Mouse (Mus musculus): ENCODE measurements around the gene Kdm4c. TPM values are rescaled to one million over a fixed set of nuclear protein-coding genes. Genes with fewer than 3 reads are reported as not detected.

Gene Kdm4c
- polyA plus RNA-seq, 1 experiment: 25.3 TPM

DNA sequence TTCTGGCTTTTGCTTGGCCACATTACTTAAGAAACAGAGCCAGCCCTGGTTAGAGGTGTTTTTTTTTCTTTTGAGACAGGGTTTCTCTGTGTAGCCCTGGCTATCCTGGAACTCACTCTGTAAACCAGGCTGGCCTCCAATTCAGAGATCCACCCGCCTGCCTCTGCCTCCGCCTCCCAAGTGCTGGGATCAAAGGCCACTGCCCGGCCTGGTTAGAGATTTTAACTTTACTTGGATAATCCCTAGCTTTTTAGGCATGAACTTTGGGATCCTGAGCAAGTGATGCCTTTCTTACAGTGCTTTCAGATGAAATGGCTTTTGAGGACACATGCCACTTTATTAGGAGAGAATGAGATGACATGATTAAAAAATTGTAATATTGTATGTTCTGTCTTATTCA lies 52.4 kb downstream of the Kdm4c start:
- Histone ChIP-seq H3K27ac (ENCODE audit: insufficient read depth, low read length) (no peak overlapping the region), H3K4me1 (ENCODE audit: control insufficient read depth, insufficient read depth, low read length) (peaks cover 2% of the 10 kb centered on the region; the same call in 1 of the 2 replicates), H3K4me3 (ENCODE audit: insufficient read depth, low read length) (no peak overlapping the region)
- no peak for TF ChIP-seq POLR2A (IDR thresholded peaks at IDR 0.05; ENCODE audit: low read depth, low read length)
- no peak for TF ChIP-seq CTCF (IDR thresholded peaks at IDR 0.05; ENCODE audit: borderline replicate concordance, insufficient read depth, low read length)

- H3K4me3 ChIP-seq (ENCODE audit: insufficient read depth, low read length): no peak overlapping the region
- TF ChIP-seq POLR2A (IDR thresholded peaks at IDR 0.05; ENCODE audit: low read depth, low read length) (no peak), CTCF (IDR thresholded peaks at IDR 0.05; ENCODE audit: borderline replicate concordance, insufficient read depth, low read length) (no peak)
- no peaks in the 10 kb centered on the region for H3K4me1 ChIP-seq (ENCODE audit: control insufficient read depth, insufficient read depth, low read length)
- H3K27ac ChIP-seq (ENCODE audit: insufficient read depth, low read length): no peak overlapping the region
Measured at GRCm38 (mm10) chr4:74305315-74306105, 63.2 kb downstream of the Kdm4c start.

GRCm38 (mm10) chr4:74311135-74311534 lies 68.8 kb downstream of the Kdm4c start:
- Histone ChIP-seq H3K27ac (ENCODE audit: insufficient read depth, low read length) (no peak overlapping the region), H3K4me1 (ENCODE audit: control insufficient read depth, insufficient read depth, low read length) (no peaks in the 10 kb centered on the region), H3K4me3 (ENCODE audit: insufficient read depth, low read length) (no peak overlapping the region)
- TF ChIP-seq POLR2A (IDR thresholded peaks at IDR 0.05; ENCODE audit: low read depth, low read length) (no peak), CTCF (IDR thresholded peaks at IDR 0.05; ENCODE audit: borderline replicate concordance, insufficient read depth, low read length) (no peak)

DNA sequence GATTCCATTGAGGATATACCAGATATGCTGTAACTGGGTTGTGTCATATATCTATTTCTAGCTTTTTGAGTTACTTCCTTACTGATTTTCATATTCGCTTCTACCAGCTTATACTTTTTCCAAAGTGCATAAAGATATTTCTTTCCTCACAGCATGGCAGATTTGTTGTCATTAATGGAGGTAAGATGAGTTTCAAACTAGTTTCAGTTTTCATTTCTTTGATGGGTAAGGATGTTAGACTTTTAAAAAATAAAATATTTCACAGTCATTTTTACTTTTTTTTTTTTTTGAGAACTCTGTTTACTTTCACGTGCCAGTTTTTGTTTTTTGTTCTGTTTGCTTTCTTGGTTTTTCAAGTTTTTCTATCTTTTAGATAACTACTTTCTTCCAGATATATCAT lies 70.6 kb downstream of the Kdm4c start:
- Histone ChIP-seq H3K4me1 (ENCODE audit: control insufficient read depth, insufficient read depth, low read length) (no peaks in the 10 kb centered on the region), H3K27ac (ENCODE audit: insufficient read depth, low read length) (no peak overlapping the region), H3K4me3 (ENCODE audit: insufficient read depth, low read length) (no peak overlapping the region)
- no peak for TF ChIP-seq CTCF (IDR thresholded peaks at IDR 0.05; ENCODE audit: borderline replicate concordance, insufficient read depth, low read length)
- TF ChIP-seq POLR2A (IDR thresholded peaks at IDR 0.05; ENCODE audit: low read depth, low read length): no peak

- TF ChIP-seq POLR2A (IDR thresholded peaks at IDR 0.05; ENCODE audit: low read depth, low read length): no peak
- no peak for TF ChIP-seq CTCF (IDR thresholded peaks at IDR 0.05; ENCODE audit: borderline replicate concordance, insufficient read depth, low read length)
- no peaks in the 10 kb centered on the region for H3K4me1 ChIP-seq (ENCODE audit: control insufficient read depth, insufficient read depth, low read length)
- no peak overlapping the region for H3K4me3 ChIP-seq (ENCODE audit: insufficient read depth, low read length)
- H3K27ac ChIP-seq (ENCODE audit: insufficient read depth, low read length): no peak overlapping the region
Measured at GRCm38 (mm10) chr4:74315388-74315787, 73.1 kb downstream of the Kdm4c start.

GRCm38 (mm10) chr4:74319313-74319712 lies 77.0 kb downstream of the Kdm4c start:
- Histone ChIP-seq H3K27ac (ENCODE audit: insufficient read depth, low read length) (no peak overlapping the region), H3K4me1 (ENCODE audit: control insufficient read depth, insufficient read depth, low read length) (no peaks in the 10 kb centered on the region; the same call in 1 of the 2 replicates), H3K4me3 (ENCODE audit: insufficient read depth, low read length) (no peak overlapping the region)
- TF ChIP-seq POLR2A (IDR thresholded peaks at IDR 0.05; ENCODE audit: low read depth, low read length) (no peak), CTCF (IDR thresholded peaks at IDR 0.05; ENCODE audit: borderline replicate concordance, insufficient read depth, low read length) (no peak)

DNA sequence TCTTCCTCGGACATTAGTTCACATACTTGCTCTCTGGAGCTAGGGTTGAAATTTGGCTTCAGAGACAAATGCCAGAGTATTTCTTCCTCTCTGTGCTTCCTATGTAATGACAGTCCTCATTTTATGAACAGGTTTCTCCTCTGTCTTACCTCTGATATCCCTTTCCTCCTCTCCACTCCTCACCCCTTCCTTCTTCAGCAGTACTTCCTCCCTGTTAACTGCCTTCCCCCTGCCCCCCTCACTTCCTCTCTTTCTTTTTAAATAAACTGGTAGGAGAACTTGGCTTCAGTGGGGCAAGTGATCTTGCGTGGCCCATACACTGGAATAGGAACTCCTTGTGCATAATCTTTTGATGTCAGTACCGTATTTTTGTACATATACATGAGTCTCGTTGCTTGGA lies 115.2 kb downstream of the Kdm4c start:
- TF ChIP-seq POLR2A (IDR thresholded peaks at IDR 0.05; ENCODE audit: low read depth, low read length) (no peak), CTCF (IDR thresholded peaks at IDR 0.05; ENCODE audit: borderline replicate concordance, insufficient read depth, low read length) (no peak)
- no peak overlapping the region for H3K27ac ChIP-seq (ENCODE audit: insufficient read depth, low read length)
- H3K4me3 ChIP-seq (ENCODE audit: insufficient read depth, low read length): no peak overlapping the region
- no peaks in the 10 kb centered on the region for H3K4me1 ChIP-seq (ENCODE audit: control insufficient read depth, insufficient read depth, low read length)

DNA sequence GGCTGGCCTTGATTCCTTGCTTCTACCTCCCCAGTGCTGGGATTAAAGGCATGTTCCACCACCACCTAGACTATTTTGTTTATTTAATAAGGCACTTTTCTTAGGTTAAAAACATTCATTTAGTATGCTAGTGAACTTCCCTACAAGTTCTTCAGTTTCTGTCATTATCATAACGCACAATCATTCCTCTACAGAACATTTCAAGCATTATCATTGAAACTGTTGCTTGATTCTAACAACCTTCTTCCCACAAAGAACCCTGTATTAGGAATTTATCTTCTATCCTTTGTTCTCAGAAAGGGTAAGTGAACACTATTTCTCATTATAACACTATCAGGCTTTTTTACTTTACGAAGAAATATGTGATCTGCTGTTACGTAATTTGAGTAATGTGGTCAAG lies 118.0 kb downstream of the Kdm4c start:
- Histone ChIP-seq H3K4me3 (ENCODE audit: insufficient read depth, low read length) (no peak overlapping the region), H3K27ac (ENCODE audit: insufficient read depth, low read length) (no peak overlapping the region), H3K4me1 (ENCODE audit: control insufficient read depth, insufficient read depth, low read length) (no peaks in the 10 kb centered on the region)
- TF ChIP-seq CTCF (IDR thresholded peaks at IDR 0.05; ENCODE audit: borderline replicate concordance, insufficient read depth, low read length): no peak
- no peak for TF ChIP-seq POLR2A (IDR thresholded peaks at IDR 0.05; ENCODE audit: low read depth, low read length)

DNA sequence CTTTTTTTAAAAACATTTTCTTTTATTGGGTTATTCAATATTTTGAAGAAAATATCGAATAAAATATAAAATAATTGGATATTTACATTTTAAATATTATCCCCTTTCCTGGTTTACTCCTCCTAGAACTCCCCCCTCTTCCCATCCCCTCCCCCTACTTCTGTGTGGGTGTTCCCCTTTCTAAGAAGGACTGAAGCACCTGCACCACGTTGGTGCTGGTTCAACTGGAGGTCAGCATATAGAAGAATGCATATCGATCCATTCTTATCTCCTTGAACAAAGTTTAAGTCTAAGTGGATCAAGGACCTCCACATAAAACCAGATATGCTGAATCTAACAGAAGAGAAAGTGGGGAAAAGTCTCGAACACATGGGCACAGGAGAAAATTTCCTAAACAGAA lies 144.3 kb downstream of the Kdm4c start:
- H3K4me3 ChIP-seq (ENCODE audit: insufficient read depth, low read length): no peak overlapping the region
- H3K4me1 ChIP-seq (ENCODE audit: control insufficient read depth, insufficient read depth, low read length): no peaks in the 10 kb centered on the region
- TF ChIP-seq POLR2A (IDR thresholded peaks at IDR 0.05; ENCODE audit: low read depth, low read length): no peak
- no peak for TF ChIP-seq CTCF (IDR thresholded peaks at IDR 0.05; ENCODE audit: borderline replicate concordance, insufficient read depth, low read length)
- H3K27ac ChIP-seq (ENCODE audit: insufficient read depth, low read length): no peak overlapping the region

DNA sequence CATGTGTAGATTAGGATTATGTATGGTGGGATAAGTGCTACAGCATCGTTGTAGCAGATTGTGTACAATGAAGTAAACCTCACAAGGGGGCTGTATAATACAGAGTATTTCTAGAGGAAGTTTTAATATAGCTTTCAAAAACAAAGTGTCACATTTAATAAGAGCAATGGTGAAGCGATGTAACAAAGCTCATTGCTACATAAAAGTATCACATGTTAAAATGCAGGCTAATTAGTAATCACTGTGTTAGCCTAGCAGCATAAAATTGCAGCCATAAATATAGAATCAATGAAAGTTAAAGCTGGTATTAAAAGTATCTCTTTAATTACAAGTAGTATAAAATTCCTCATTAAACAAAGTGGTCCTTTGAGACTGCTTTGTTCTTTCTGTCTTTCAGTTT lies 150.9 kb downstream of the Kdm4c start:
- no peak overlapping the region for H3K4me3 ChIP-seq (ENCODE audit: insufficient read depth, low read length)
- H3K27ac ChIP-seq (ENCODE audit: insufficient read depth, low read length): no peak overlapping the region
- H3K4me1 ChIP-seq (ENCODE audit: control insufficient read depth, insufficient read depth, low read length): no peaks in the 10 kb centered on the region
- TF ChIP-seq CTCF (IDR thresholded peaks at IDR 0.05; ENCODE audit: borderline replicate concordance, insufficient read depth, low read length) (no peak), POLR2A (IDR thresholded peaks at IDR 0.05; ENCODE audit: low read depth, low read length) (no peak)

Data from embryonic fibroblast, embryonic 13.5 days (primary cell).